Mouse (Mus musculus) heart, postnatal 0 days (tissue): ENCODE data around the gene Wdr95.

Experiments used
- CTCF ChIP-seq: IDR thresholded peaks from 2 replicates; pipeline ENCODE4 v1.5.1; 2016; ENCODE audit warnings: antibody characterized with exemption, control low read depth, low read depth
- EP300 ChIP-seq: IDR thresholded peaks from 2 replicates; pipeline ENCODE4 v1.6.1; 2016; ENCODE audit warnings: antibody characterized with exemption, low read depth

DNA sequence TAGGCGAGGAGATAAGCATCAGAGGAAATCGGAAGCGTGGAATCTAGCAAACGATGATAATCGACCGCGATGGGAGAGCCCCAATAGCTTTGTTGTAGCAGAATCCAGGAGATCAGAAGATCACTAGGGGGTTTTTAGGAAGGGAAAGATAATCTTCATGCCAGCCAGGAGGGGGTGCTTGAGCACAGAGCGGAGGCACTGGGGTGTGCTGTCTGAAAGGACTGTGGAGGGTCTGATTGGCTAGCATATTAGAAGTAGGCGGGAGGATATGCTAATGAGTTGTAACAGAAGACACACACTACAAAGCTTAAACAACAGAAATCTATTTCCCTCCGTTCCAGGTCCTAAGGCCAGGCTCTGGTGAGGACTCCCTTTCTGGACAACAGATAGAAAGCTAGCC, 57.4 kb downstream of the Wdr95 start:
- TF ChIP-seq EP300 (no peak), CTCF (no peak)
